Mouse (Mus musculus): ENCODE results near the gene Ddx4.
A peak's percentile ranks its signal among the peaks of the same experiment; 100 is the strongest.

Ddx4 gene

DNA sequence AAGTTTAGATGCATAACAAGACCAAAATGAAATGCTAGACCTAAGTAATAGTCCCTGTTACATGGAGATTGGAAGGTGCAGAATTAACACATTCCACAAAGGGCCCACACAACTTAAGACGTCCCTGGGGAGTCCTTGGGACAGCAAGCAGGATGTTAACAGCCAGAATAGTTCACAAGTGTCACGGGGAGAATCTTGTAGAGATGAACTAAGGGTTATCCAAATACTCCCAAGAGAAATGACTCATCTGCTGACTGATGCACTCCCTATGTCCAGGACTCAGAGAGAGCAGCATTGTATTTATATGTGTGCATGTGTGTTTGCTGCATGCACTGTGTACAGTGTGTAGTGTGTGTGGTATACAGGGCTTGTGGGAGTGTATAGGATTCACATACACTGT, 95.8 kb downstream of the Ddx4 start:
- peak; percentile 82 for DNase-seq (ENCODE audit: low read depth, low spot score)

DNA sequence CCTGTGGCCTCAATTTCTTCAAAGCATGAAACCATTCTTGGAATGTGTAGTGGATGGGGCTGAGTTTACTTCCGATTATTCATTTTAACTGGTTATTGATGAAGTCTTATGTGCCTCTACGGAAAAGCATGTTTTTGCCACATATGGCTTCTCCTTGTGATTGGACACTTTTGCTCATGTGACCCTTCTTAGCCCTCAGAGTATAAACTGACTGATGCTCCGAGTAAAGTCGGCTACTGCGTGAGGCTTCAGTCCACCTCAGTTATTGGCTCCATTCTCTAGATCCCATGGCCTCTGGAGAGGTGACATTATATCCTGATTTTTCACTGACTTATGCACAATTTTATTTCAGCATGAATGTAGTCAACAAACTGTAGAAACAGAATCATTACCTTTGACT, 99.0 kb downstream of the Ddx4 start:
- DNase-seq (ENCODE audit: low read depth, low spot score), result no peak

DNA sequence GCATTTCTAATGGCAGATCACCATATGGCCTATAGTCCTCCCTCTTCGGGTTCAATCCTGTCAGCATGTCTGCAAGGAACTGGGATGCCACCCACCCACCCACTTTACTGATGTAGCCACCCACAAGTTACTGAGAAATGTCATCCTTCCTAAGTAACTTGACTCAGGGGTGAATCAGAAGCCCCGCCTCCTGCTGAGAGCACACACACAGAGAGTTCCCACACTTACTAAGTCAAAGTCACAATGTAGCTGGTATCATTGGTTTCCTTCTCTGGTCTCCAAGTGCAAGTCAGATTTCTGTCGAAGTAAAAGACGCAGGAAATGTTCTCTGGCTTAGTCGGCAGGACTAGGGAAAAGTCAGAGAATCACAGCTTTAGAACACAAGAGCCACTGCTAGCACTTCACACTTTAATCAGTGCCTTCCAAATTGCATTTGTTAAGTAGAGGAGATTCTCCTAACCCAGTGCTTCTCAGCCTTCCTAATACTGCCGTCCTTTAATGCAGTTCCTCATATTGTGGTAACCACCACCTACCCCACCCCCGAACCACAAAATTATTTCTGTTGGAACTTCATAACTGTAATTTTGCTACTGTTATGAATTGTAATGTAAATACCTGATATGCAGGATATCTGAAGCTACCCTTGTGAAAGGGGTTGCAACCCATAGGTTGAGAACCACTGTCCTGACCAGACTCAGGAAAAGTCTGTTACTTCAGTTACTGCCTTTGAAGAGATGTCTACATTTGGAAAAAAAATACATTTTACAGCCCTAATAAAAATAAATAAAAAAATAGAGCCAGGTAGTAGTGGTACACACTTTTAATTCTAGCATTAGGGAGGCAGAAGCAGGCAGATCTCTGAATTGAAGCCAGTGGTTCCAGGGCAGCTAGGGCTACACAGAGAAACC, 100.4 kb downstream of the Ddx4 start:
- DNase-seq (ENCODE audit: low read depth, low spot score), result peak; percentile 19
